Mouse (Mus musculus) MEL (cell line): ENCODE results near the gene Nemp1. TPM values are rescaled to one million over a fixed set of nuclear protein-coding genes. Genes with fewer than 3 reads are reported as not detected.

ENCODE experiments used
- DNase-seq: peaks from one replicate; pipeline ENCODE4 v3.0.0; 2011; ENCODE audit warnings: low read depth, low spot score
- H3K27ac ChIP-seq: 2 replicates; pipeline ENCODE4 v1.5.1; 2012; ENCODE audit warnings: low read depth, mild to moderate bottlenecking, control low read depth, low read length, moderate library complexity; ENCODE audit not compliant: control insufficient read depth
- H3K27me3 ChIP-seq, 2 experiments: fragments of 150-350 bp in 1 of 2; sonication (generic) in 1 of 2; 2 replicates each; pipeline ENCODE4 v1.6.1; 2012; ENCODE audit warnings: low read length in 2 of 2, mild to moderate bottlenecking in 2 of 2, improper control_type of control experiment in 1 of 2, moderate library complexity in 1 of 2; ENCODE audit not compliant: insufficient read depth in 2 of 2, control insufficient read depth in 1 of 2
- H3K36me3 ChIP-seq, 2 experiments: 2 replicates each; pipeline ENCODE4 v1.6.1; 2012 to 2014; ENCODE audit warnings: low read length in 2 of 2, improper control_type of control experiment in 1 of 2, inconsistent platforms in 1 of 2, mild to moderate bottlenecking in 1 of 2; ENCODE audit not compliant: insufficient read depth in 2 of 2, control insufficient read depth in 1 of 2
- H3K4me1 ChIP-seq, 2 experiments: fragments of 150-350 bp in 1 of 2; sonication (generic) in 1 of 2; 2 replicates each; pipeline ENCODE4 v1.6.1; 2012; ENCODE audit warnings: low read length in 2 of 2, improper control_type of control experiment in 1 of 2, mild to moderate bottlenecking in 1 of 2; ENCODE audit not compliant: insufficient read depth in 2 of 2, control insufficient read depth in 1 of 2
- H3K4me3 ChIP-seq, 2 experiments: fragments of 150-350 bp in 1 of 2; sonication (generic) in 1 of 2; 2 replicates each; pipeline ENCODE4 v1.5.1; 2012; ENCODE audit warnings: low read depth in 2 of 2, low read length in 2 of 2, mild to moderate bottlenecking in 2 of 2, moderate library complexity in 2 of 2, control low read depth in 1 of 2, improper control_type of control experiment in 1 of 2; ENCODE audit not compliant: control insufficient read depth in 1 of 2, insufficient read depth in 1 of 2
- H3K79me2 ChIP-seq: 2 replicates; pipeline ENCODE4 v1.6.1; 2012; ENCODE audit warnings: mild to moderate bottlenecking, low read length, moderate library complexity; ENCODE audit not compliant: control insufficient read depth, poor library complexity, insufficient read depth
- H3K9ac ChIP-seq: 2 replicates; pipeline ENCODE4 v1.6.1; 2012; ENCODE audit warnings: low read depth, mild to moderate bottlenecking, control low read depth, low read length, moderate library complexity; ENCODE audit not compliant: control insufficient read depth, poor library complexity, severe bottlenecking
- H3K9me3 ChIP-seq: fragments of 150-350 bp; sonication (generic); replicated peaks from 2 replicates; pipeline ENCODE4 v1.6.1; 2012; ENCODE audit warnings: mild to moderate bottlenecking, low read length, improper control_type of control experiment, moderate library complexity; ENCODE audit not compliant: insufficient read depth
- CHD1 ChIP-seq: IDR thresholded peaks from 2 replicates; pipeline ENCODE4 v1.6.1; 2012; ENCODE audit warnings: low read depth, mild to moderate bottlenecking, inconsistent platforms, low read length, improper control_type of control experiment
- CHD2 ChIP-seq: IDR thresholded peaks from 2 replicates; pipeline ENCODE4 v1.6.1; 2011; ENCODE audit warnings: low read length, improper control_type of control experiment
- CTCF ChIP-seq, 3 experiments: IDR thresholded peaks in 2 of 3; conservative IDR thresholded peaks in 1 of 3; 2 replicates each; pipeline ENCODE4 v1.5.1; 2011 to 2012; ENCODE audit warnings: low read length in 3 of 3, low read depth in 2 of 3, mild to moderate bottlenecking in 2 of 3, improper control_type of control experiment in 1 of 3, inconsistent platforms in 1 of 3, mixed read lengths in 1 of 3, moderate library complexity in 1 of 3; ENCODE audit not compliant: control insufficient read depth in 1 of 3, insufficient read depth in 1 of 3, poor library complexity in 1 of 3, severe bottlenecking in 1 of 3
- ELF1 ChIP-seq: IDR thresholded peaks from 2 replicates; pipeline ENCODE4 v1.6.1; 2014; ENCODE audit warnings: low read depth, mild to moderate bottlenecking, inconsistent platforms, low read length, improper control_type of control experiment, moderate library complexity
- EP300 ChIP-seq, 2 experiments: IDR thresholded peaks; 2 replicates each; pipeline ENCODE4 v1.6.1; 2011; ENCODE audit warnings: improper control_type of control experiment in 2 of 2, low read length in 2 of 2, low read depth in 1 of 2, mild to moderate bottlenecking in 1 of 2
- ETS1 ChIP-seq: IDR thresholded peaks from 2 replicates; pipeline ENCODE4 v1.6.1; 2012; ENCODE audit warnings: low read depth, mild to moderate bottlenecking, inconsistent platforms, low read length, improper control_type of control experiment, moderate library complexity
- GATA1 ChIP-seq: IDR thresholded peaks from 2 replicates; pipeline ENCODE4 v1.6.1; 2011; ENCODE audit warnings: low read depth, low read length, improper control_type of control experiment
- HCFC1 ChIP-seq: IDR thresholded peaks from 2 replicates; pipeline ENCODE4 v1.6.1; 2012; ENCODE audit warnings: low read depth, mild to moderate bottlenecking, inconsistent platforms, low read length, improper control_type of control experiment, moderate library complexity
- KAT2A ChIP-seq: conservative IDR thresholded peaks from 2 replicates; pipeline ENCODE4 v1.6.1; 2012; ENCODE audit warnings: low read depth, low read length, improper control_type of control experiment, inconsistent platforms
- MAX ChIP-seq: IDR thresholded peaks from 2 replicates; pipeline ENCODE4 v1.6.1; 2011; ENCODE audit warnings: low read length, improper control_type of control experiment
- MXI1 ChIP-seq: IDR thresholded peaks from 2 replicates; pipeline ENCODE4 v1.6.1; 2011; ENCODE audit warnings: mild to moderate bottlenecking, low read depth, low read length, improper control_type of control experiment
- MYC ChIP-seq: IDR thresholded peaks from 2 replicates; pipeline ENCODE4 v1.6.1; 2011; ENCODE audit warnings: low read depth, mild to moderate bottlenecking, low read length, improper control_type of control experiment, moderate library complexity
- POLR2A ChIP-seq, 2 experiments: IDR thresholded peaks; 2 replicates each; pipeline ENCODE4 v1.6.1; 2011 to 2012; ENCODE audit warnings: low read length in 2 of 2, mild to moderate bottlenecking in 2 of 2, control low read depth in 1 of 2, improper control_type of control experiment in 1 of 2, low read depth in 1 of 2, moderate library complexity in 1 of 2; ENCODE audit not compliant: control insufficient read depth in 1 of 2, insufficient read depth in 1 of 2, poor library complexity in 1 of 2
- POLR2AphosphoS5 ChIP-seq: IDR thresholded peaks from 2 replicates; pipeline ENCODE4 v1.6.1; 2012; ENCODE audit warnings: low read depth, borderline replicate concordance, mild to moderate bottlenecking, inconsistent platforms, low read length, moderate library complexity, mixed read lengths
- RAD21 ChIP-seq: IDR thresholded peaks from 2 replicates; pipeline ENCODE4 v1.6.1; 2011; ENCODE audit warnings: mild to moderate bottlenecking, low read depth, low read length, improper control_type of control experiment
- SIN3A ChIP-seq: IDR thresholded peaks from 2 replicates; pipeline ENCODE4 v1.6.1; 2012; ENCODE audit warnings: low read length, improper control_type of control experiment, inconsistent platforms
- SMC3 ChIP-seq: IDR thresholded peaks from 2 replicates; pipeline ENCODE4 v1.6.1; 2011; ENCODE audit warnings: low read depth, low read length, improper control_type of control experiment
- TAL1 ChIP-seq: IDR thresholded peaks from 2 replicates; pipeline ENCODE4 v1.6.1; 2012; ENCODE audit warnings: mild to moderate bottlenecking, inconsistent platforms, low read length, moderate library complexity, mixed read lengths
- TBP ChIP-seq: IDR thresholded peaks from 2 replicates; pipeline ENCODE4 v1.8.0; 2011; ENCODE audit warnings: low read depth, low read length, improper control_type of control experiment
- TCF12 ChIP-seq: IDR thresholded peaks from 2 replicates; pipeline ENCODE4 v1.6.1; 2014; ENCODE audit warnings: low read depth, mild to moderate bottlenecking, inconsistent platforms, low read length, improper control_type of control experiment, moderate library complexity
- UBTF ChIP-seq: IDR thresholded peaks from 2 replicates; pipeline ENCODE4 v1.6.1; 2012; ENCODE audit warnings: low read depth, mild to moderate bottlenecking, inconsistent platforms, low read length, improper control_type of control experiment, moderate library complexity, borderline replicate concordance; ENCODE audit not compliant: insufficient read depth
- ZC3H11A ChIP-seq: IDR thresholded peaks from 2 replicates; pipeline ENCODE4 v1.6.1; 2012; ENCODE audit warnings: low read depth, mild to moderate bottlenecking, inconsistent platforms, low read length, improper control_type of control experiment
- ZKSCAN1 ChIP-seq: IDR thresholded peaks from 2 replicates; pipeline ENCODE4 v1.6.1; 2012; ENCODE audit warnings: low read depth, mild to moderate bottlenecking, inconsistent platforms, low read length, improper control_type of control experiment, moderate library complexity
- ZNF384 ChIP-seq: IDR thresholded peaks from 2 replicates; pipeline ENCODE4 v1.6.1; 2012; ENCODE audit warnings: low read depth, mild to moderate bottlenecking, inconsistent platforms, low read length, improper control_type of control experiment
- polyA plus RNA-seq, 2 experiments: library from polyadenylated mRNA; stranded (reverse) in 1 of 2; unstranded in 1 of 2; fragments of >175 nt in 1 of 2; fragments of >200 nt in 1 of 2; gene quantifications; 2 replicates each; pipeline versions ENCODE4 v1.2.1 to v1.2.4; 2012; ENCODE audit warnings: low replicate concordance in 2 of 2, low read depth in 1 of 2; ENCODE audit not compliant: insufficient read length in 2 of 2, insufficient read depth in 1 of 2, missing spikeins in 1 of 2
- total RNA-seq: library from RNA; depleted of rRNA; stranded (reverse); fragments of 300-350 nt; gene quantifications from 2 replicates; pipeline ENCODE4 v1.2.3, GENCODE M21; 2012

Nemp1 gene
- total and polyA plus RNA-seq, 3 experiments = 12.1 to 13.9 TPM; not detected in 1

DNA sequence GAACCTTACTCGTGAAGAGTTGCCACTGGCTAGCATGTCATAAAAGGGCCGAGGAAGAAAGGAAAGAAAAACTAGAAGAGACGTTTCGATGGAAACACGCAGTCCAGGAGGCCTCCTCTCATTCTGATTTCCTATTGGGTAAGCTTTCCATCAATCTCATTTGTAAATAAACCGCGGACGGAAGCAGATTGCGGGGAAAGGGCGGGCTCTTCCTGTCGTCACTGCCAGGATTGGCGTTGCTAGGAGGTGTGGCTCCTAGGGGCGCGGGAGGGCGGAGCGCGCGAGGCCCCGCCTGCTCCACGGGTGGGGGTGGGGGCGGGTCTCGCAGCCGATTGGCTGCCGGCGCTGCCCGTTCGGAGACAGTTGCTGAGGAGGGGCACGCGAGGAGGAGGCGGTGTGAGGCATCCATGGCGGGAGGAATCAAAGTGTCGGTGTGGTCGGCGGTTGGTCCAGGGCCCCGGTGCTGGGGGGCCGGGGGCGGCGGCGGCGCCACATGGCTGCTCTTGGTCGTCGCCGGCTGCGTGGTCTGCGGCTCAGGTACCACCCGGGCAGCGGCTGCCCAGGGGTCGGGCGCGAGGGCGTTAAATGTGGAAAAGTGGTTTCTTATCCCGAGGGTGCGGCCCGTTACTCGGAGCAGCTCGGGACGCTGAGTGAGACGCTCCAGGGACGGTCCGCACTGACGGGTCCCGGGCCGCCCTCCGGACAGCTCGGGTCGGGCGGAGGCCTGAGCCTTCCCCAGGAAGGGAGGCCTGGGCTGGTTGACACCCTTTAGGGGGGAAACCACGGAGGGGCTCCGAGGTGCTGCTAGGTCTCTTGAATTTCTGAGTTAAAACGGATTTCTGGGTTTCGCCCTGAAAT is 10.2 kb downstream of the Nemp1 start (continued):
- TF ChIP-seq MAX (peak; percentile 80), CHD2 (no peak), RAD21 (no peak), POLR2AphosphoS5 (no peak), ZNF384 (no peak), ETS1 (peak; percentile 50), TBP (peak; percentile 50; the same call in 1 of the 2 replicates), TAL1 (no peak), GATA1 (no peak), CHD1 (no peak), UBTF (0 out of 2 replicates have a peak, but pooled peaks have one; percentile 34), POLR2A (IDR thresholded peaks at IDR 0.05; ENCODE audit: control insufficient read depth in 1 of 2, insufficient read depth in 1 of 2, low read depth in 1 of 2, low read length in 2 of 2, poor library complexity in 1 of 2) (peak; percentile 31 to 68; a peak in 2 of 4 replicates), MXI1 (peak; percentile 95)
- TF ChIP-seq, all 39 proteins: peak for 17

DNA sequence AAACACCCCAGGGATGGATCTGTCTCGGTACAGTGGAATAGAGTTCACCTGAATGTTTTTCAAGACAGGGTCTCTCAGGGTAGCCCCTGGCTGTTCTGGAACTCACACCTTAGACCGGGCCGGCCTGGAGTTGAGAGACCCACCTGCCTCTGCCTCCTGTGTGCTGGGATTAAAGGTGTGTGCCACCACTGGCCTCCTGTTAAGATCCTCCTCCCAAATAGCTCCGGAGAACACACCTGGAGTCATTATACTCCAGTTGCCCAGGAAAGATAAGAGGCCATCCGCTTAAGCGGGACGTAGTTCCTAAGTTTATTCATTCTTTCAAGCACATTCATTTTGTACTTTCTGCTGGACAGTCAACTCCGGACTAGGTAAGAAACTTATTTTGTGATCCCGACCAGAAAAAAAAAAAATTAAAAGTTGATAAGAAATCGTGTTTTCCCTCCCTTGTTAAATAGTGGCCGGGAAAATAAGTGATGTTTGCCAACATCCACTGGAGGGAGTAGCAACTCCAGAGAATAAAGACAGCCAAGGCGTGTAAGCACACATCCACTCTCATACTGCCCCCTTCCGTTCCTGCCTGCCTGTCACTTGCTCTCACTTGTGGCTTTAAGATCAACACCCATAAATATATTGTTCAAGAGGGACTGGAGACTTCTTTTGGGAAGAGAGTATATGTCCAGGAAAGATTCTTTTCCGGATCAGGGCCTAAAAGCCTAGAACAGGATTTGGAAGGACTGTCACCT is 11.1 kb downstream of the Nemp1 start:
- no peaks in the 10 kb centered on the region for H3K27me3 ChIP-seq
- no peaks in the 10 kb centered on the region for H3K36me3 ChIP-seq
- TF ChIP-seq TCF12 (no peak), MXI1 (peak; percentile 68), SIN3A (peak; percentile 91), EP300 (IDR thresholded peaks at IDR 0.05; ENCODE audit: low read depth in 1 of 2, low read length in 2 of 2) (peak in 1 of 2 experiments; percentile 18; a peak in 1 of 4 replicates), ELF1 (peak; percentile 25; the same call in 1 of the 2 replicates), MAX (peak; percentile 65), GATA1 (0 out of 2 replicates have a peak, but pooled peaks have one; percentile 27), CTCF (IDR thresholded peaks at IDR 0.05 in 2 of 3, conservative IDR thresholded peaks at IDR 0.05 in 1 of 3; ENCODE audit: control insufficient read depth in 1 of 3, insufficient read depth in 1 of 3, low read depth in 2 of 3, low read length in 3 of 3, poor library complexity in 1 of 3, severe bottlenecking in 1 of 3) (peak; percentile 64 to 99 (median 70)), SMC3 (peak; percentile 87), HCFC1 (peak; percentile 62), ZNF384 (peak; percentile 74), CHD1 (no peak), ZC3H11A (peak; percentile 50), ZKSCAN1 (no peak), KAT2A (no peak), RAD21 (peak; percentile 68), MYC (peak; percentile 79)
- H3K27ac ChIP-seq = peak overlapping the region; percentile 30; the same call in 1 of the 2 replicates
- H3K9ac ChIP-seq = peak overlapping the region; percentile 84
- peak; percentile 86 for DNase-seq
- peaks cover 3% of the 10 kb centered on the region; the same call in 1 of the 2 replicates for H3K79me2 ChIP-seq
- H3K4me1 ChIP-seq = no peaks in the 10 kb centered on the region; a peak in 1 of 4 replicates
- H3K9me3 ChIP-seq = no peaks in the 10 kb centered on the region
- peak overlapping the region; percentile 77 for H3K4me3 ChIP-seq
